Mouse (Mus musculus) urinary bladder, adult 2 months (tissue): ENCODE results near the gene Brip1. TPM values are rescaled to one million over a fixed set of nuclear protein-coding genes. Genes with fewer than 3 reads are reported as not detected.
"Not testable (repeated sequence)": the region's sequence is repeated elsewhere in the genome, so short reads cannot be mapped to it uniquely, and the experiment has no call there.

Experiments used
- DNase-seq: peaks from one replicate; pipeline ENCODE4 v3.0.0; 2022; ENCODE audit warnings: low spot score
- polyA plus RNA-seq: library from polyadenylated mRNA; depleted of rRNA; stranded (reverse); fragments of >200 nt; gene quantifications from 2 replicates; pipeline ENCODE4 v1.2.3, GENCODE M21; 2012; rRNA removed

Gene Brip1
- 0.43 and 0.72 TPM in 2 replicates for polyA plus RNA-seq

DNA sequence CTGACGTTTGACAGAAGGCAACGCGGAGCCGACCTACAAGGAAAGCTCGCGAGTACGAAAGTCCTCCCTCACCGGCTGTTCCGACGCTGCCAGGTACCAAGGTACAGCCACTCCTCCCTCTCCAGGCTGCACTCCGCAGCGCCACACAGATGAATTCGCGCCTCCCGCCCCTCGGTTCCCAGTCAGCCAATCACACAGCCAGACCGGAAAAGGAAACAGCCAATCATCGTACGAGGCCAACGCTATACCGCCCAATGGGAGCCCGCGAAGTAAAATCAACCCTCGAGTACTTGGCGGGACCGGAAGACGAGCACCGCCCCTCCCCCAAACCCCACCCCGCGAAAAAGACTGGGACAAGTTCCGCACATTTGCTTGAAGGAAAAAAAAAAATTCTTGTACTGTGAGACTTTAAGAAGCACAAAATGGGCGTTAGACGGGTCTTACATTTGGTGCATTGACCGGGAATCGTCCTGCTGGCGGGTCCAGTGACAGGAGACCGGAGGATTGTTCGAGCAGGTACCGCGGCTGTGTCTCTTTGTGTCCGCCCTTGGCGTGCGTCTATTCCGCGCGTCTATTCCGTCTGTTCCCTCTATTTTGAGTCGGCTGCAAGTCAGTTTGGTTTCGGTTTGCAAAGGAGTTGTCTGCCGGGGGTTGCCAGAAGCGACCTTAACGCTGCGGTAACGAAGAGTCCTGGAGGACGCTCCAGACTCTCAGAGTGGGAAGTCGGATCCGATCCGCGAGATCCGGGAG lies at the start of gene Brip1:
Gene Brip1, minus strand, starts transcription at position 157 of the 750 bp plus-strand sequence.
- DNase-seq = peak; percentile 74

DNA sequence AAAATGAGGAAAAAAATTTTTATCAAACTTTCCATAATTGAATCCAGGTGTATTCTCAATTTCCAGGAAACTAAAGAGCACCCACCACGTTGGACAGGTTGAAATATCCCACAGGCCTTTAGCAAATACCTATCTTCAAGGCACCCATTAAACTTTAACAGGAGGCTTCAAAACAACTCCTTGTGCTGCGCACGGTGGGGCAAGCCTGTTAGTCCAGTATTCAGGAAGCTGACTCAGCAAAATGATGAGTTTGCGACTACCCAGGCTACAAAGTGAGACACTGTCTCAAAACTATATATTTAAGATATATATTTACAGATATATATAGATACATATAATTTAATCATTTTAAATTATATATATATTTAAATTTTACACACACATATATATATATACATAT lies 31.5 kb upstream of the Brip1 start:
- no peak for DNase-seq

DNA sequence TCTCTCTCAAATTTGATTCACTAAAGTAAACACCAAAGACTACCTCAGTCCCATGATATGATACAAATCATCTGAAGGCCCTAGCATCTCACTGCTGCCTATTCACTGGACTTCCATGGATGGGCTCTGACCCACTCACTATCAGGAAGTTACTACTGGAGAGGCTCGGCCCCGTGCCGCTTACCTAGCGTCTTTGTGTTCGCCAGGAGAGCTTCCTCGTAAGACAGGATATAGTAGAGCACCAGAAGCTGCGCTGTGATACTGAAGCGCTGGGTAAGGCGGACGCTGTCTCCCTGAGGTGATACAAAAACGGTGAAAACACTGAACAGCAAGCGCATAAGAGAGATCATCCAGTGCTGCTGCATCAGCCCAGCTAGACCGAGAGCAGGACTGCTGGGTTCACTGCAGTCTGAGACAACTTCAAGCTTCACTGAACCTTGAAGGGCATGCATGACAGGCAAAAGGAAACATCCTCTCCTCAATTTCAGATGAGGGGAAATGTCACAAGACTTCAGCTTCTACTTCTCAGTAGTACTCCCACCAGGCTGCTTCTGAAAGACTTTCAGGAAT lies 30.9 kb upstream of the Brip1 start:
- DNase-seq = no peak

DNA sequence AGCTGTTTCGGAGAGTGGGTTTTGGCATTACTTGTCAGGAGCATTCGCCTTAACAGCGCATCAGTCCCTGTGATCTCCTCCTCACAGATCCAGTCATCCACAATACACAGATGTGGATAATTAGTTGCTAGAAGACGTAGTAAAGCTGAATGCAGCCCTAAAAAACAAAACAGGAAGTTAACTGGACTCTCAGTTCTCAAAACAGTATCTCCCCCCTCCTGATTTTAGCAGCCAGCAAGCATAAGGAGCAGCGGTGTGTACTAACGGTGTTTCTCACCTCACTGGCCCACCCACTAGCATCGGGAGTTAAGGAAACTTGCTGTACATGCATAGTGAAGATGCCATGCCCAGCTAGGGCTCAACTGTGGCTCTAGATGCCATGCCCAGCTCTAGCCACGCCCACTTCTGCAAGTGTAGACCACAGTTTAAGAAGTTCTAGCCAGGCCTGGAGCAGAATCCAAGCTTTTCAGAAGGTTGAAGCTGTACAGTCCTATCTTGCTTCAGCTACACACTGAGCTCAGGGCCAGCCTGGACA lies 25.7 kb upstream of the Brip1 start:
- no peak for DNase-seq

DNA sequence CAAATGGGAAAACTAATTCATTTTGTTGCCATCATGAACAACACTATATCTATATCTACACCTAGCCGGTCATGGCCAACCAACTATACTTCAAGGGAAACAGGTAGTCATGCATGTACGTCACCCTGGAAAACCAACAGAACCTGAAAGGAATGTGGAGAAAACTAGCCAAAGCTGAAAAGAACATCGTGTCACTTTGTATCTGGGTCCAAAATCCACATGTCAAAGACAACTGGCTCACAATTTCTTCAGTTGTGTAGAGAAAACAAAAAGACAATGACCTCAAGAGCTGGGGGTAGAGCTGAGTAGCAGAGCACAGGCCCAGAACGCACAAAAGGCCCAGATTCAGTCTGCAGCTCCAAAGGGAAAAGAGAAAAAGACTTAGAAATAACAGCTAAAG lies 24.8 kb upstream of the Brip1 start:
- no peak for DNase-seq

DNA sequence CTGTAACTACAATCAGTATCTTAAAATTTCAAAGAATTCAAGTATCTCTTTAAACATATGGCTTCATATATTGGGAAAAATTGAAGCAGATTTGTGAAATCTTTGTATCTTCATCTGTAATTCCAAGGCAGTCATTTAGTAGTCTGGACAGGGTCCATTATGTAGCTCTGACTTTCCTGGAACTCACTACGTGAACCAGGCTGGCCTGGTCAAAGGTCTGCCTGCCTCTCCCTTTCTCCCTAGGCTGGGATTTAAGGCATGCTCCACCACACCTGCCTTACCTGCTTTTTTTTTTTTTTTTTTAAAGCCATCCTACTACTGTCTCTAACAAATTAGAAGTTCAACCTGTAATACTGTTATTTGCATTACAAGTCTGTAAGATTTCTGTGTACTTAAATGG lies 10.8 kb upstream of the Brip1 start:
- no peak for DNase-seq

DNA sequence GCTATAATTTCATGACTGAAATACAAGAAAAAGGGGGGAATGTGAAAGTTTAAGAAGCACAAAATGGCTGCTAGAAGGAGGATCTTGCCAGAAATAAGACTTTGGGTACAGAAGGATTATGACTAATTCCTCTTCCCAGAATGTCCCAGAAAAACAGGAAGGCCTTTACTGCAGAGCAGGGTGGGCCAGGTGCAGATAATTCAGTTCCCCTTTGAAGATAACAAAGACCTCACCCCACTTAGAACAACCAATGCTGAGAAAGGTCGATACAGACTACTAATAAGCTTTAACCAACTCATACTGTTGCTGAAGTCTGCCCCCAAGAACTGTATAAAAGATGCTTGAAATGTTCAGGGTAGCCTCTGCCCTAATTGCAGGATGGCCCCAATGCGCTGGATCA lies 8.1 kb upstream of the Brip1 start:
- no peak for DNase-seq

DNA sequence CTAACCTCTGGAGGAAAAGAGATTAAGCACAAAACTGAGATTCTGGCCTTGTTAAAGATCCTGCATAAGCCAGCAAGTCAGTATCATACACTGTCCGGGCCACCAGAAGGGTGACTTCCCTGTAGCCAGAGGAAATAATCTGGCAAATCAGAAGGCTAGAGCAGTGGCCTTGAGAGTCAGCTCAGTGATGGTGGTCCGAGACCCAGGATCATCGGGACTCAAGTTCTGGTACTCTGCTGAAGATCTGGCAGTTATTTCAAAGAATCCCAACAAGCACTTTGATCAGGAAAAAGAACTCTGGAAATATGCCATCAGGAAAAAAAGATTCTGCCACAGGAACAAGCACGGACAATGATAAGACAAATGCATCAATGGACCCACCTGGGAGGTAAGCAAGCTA lies 4.9 kb upstream of the Brip1 start:
- DNase-seq = no peak

DNA sequence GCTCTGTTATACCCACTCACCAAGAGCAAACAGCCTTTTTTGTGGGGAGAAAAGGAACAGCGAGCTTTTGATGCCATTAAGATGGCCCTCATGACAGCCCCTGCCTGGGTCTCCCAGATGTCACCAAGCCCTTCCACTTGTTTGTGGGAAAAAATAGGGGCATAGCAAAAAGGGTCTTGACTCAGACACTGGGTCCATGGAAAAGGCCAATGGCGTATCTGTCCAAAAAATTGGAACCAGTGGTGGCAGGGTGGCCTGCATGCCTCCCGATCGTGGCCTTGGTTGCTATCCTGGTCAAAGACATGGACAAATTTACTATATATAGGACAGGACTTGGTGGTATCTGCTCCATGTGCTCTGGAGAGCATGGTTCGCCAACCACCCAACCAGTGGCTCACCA lies 4.0 kb upstream of the Brip1 start:
- no peak for DNase-seq

DNA sequence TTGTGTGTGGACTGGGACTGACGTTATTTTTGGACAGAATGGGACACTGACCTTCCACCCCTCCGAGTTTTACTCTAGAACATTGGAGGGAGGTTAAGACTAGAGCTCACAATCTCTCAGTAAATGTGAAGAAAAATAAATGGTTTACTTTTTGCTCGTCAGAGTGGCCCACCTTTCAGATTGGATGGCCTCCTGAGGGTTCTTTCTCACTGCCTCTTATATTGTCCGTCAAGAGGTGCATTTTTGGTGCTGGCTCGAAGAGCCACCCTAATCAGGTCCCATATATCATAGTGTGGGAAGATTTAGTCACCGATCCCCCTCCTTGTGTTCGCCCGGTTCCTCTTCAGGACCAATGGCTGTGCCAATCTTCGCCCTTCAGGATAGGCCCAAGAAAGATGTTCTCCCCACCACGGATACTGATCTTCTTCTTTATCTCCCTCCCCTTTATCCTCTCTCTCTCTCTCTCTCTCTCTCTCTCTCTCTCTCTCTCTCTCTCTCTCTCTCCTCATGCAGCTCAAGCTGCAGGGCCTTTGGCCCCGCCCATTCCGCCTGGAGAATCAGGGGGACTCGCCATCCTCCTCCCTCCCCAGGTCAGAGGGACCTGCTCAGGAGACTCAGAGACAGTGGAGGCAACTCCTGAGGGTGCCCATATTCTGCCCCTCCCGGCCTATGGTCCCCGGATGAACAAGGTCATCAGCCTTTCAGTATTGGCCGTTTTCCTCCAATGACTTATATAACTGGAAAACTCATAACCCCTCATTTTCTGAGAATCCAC lies 1.1 kb upstream of the Brip1 start:
- DNase-seq = no peak

DNA sequence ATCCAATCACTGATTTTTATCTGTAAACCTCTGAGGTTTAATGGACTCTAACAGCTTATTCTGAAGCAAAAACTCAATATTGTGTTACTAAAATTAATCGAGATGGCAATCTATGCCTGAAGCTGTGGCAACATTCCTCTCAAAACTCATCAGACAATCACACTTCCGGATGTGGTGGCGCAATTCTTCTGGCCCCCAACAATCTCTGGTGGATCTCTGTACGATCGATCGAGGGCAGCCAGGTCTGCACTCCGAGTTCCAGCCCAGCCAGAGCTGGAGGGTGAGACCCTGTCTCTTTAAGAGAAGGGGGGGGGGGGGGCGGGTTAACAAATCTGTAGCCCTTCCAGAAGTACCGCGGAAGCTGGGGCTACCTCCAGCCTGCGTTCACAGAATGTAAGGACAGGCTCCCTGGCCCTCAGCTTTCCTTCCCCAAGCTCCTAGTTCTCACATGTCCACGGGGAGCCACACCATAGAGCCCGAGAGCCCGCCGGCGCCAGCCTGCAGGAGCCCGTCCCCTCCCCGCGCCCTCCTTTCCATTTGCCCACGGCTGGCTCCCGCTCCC lies 452 bp downstream of the Brip1 start:
- DNase-seq = no peak

DNA sequence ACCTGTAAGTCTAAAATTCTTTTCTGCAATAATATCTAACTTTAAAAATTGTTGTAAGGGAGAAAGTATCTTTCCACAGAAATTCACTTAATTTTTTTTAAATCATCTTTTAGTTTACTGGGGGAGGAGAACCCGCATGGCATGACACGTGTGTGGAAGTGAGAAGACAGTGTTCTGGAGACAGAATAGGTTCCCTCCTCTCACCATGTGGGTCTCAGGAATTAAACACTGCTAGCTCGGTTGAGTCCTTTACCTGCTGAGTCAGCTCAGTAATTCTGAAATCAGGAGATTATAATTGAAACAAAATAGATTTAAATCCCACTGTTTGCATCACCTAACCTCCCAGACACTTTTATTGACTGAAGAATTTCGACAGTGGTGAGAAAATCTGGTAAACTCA lies 1.3 kb downstream of the Brip1 start:
- DNase-seq = no peak

DNA sequence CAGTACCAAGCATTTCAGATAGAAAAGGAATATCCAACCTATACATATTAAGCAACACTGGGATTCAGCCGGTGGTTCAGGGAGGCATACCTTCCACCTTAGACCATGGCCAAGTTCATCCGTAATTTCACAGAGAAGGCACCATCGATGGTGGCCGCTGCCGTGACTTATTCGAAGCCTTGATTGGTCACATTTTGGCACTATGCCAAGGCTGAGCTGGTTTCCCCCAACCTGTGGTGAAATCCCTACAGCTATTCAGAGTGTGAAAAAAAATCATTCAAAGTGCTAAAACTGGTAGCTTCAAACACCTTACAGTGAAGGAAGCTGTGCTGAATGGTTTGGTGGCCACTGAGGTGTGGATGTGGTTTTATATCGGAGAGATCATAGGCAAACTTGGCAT lies 15.8 kb downstream of the Brip1 start:
- DNase-seq = not testable (repeated sequence)

DNA sequence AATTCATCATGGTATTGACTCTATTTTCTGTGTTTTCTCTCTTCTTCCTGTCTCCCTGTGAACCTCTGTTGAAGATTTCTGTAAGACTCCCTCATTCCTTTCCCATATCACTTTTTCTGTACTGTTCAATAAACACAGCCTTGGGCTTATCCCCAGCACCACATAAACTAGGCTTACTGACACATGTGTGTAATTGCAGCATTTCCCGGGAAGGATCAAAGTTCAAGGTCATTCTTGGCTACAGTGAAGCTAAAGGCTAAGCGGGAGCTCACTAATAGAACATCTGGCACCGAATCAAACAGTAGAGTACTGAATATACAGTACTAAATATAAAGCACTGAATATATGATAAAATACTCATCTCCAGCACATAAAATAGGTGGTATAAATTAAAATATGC lies 25.2 kb downstream of the Brip1 start:
- no peak for DNase-seq

DNA sequence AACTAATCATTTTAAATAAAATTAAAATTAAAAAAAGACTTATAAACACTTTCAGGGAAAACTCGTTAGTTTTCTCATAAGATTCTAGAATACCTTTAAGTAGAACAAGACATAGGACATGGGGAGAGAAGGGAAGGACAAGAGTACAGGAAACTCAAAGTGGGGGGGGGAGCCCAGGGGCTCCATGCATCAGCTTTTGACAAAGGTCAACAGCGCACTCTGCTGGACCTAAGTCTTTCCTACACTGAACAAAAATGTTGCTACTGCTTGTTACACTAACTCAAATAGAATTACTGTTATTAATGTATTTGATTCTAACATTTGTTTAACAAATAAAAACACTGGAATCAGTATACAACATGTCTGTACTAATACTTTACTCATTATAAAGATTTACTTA lies 26.8 kb downstream of the Brip1 start:
- DNase-seq = no peak

DNA sequence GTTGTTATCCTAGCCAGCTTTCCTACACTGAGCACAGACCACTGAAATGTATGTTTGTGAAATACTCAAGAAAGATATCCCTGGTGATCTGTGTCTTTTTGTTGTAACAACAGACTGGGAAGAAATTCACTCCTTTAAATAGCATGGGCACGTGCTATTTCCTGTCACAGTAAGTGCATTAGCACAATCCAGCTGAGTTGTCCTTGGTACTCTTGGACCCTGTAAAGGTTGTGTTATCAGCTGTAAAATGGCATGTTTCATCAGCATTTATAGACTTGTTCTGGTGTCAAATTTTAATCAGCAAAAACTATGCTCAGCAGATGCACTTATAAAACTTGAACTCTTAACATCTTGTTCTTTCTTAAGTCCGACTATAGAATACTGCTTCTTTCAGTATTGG lies 30.2 kb downstream of the Brip1 start:
- no peak for DNase-seq

DNA sequence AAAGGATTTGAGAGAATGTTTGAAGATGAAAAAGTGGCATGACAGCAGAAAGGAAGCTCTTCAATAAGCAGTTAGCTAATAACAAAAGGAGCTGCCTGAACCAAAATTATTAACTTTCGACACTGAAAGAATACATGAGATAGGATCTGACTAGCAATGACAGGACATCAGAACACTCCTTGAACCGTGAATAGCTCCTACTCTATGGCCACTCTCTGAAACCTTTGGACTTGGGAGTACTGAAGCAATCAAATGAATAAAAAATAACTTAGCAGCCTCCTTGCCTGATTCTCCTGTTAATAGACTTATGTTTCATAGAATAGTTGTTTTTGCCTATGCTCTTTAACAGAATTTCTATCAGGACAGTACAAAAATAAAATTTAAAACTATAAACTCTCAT lies 40.7 kb downstream of the Brip1 start:
- no peak for DNase-seq

DNA sequence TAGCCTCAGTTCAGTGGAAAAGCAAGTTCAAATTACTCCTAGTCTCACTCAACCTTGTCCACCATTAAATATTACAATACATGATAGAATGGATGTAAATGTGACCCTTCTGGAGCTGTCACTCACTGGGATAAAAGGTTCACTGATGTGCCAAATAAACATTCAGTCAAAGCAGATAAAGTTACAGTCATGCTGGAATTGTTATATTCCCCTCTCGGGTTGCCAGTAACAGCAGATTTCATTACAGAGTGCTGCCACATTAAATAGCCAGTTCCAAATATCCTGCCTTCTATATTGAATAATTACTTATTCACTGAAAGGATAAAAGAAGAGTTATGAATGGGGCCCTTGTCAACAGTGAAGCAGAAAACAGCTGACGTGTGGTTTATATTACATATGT lies 42.0 kb downstream of the Brip1 start:
- no peak for DNase-seq

DNA sequence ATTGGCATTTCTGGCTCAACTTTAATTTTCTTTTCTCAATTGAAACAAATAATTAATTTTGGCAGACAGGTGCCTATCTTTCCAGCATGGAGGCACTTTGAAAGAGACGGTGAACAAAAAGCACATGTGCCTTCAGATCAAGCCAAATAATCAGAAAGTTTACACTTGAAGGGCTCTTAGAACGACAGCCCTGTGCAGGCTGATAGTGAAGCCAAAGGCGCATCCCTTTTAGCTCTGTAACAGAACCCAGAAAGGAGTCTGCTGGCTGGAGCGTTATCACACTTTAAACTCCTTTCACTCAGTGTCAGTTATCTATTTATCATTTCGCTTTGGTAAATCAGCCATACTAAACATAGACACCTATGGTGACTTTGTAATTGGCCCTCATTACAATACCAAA lies 45.4 kb downstream of the Brip1 start:
- no peak for DNase-seq

DNA sequence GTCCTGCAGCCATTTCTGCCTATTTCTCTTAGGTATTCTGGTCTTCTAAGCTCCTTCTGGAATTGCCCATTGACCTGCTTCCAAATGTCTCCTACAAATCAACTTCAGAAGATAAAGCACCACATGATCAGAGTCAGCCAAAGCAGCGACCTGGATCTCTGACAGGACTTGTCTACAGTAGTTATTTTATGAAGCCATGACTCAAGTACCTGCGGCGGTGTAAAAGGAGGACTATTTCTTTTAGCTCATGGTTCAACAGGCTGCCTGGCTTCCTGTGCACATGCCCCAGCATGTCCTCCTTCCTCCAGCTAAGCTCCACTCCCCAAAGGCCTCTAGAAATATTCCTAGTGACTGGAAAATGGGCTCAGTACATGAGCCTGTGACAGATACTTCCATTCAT lies 69.7 kb downstream of the Brip1 start:
- no peak for DNase-seq

DNA sequence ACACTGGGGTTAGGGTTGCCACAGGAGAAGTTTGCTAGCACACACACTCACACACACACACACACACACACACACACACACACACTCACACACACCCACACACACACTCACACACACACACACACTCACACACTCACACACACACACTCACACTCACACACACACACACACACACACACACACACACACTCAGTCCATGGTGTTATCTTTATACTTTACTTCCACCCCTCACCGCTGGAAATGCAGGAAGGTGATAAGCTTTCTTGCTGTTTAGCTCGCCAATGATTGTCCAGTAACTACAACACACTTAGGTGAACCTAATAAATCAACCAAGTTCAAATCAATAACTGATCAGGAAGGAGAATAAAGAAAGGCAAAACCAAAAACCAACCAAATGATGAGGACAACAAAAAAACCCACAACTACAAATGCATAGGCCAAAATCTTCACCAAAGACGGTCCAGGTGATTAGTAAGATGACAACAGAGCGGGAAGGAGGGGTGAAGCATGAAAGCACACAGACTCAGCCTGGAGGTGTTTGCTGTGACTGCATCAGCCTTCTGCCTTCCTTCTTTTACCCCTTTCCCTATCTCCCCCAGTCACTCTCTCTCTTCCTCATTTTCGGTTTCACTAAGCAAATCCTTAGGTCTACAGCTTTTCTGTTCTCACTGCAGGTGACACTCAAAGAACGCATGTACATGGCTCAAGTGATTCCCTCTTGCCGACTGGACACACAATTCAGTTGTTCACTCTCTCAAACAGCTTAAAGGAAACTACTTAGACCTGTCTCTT lies 83.7 kb downstream of the Brip1 start:
- no peak for DNase-seq

DNA sequence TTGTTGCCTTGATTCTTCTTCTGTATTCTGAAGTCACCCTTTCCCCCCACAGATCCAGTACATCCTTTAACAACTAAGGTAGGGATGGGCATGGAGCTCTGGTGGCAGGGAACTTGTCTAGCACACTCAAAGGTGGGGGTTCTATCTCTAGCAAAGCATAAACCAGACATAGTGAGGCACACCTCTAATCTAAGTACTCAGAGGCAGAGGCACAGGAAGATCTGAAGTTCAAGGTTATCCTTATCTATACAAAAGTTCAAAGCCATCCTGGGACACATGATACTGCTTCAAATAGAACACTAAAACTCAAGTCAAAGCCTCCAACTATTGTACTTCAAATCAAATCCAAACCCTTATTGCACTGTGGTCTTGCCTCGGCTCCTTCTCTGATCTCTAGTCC lies 85.0 kb downstream of the Brip1 start:
- no peak for DNase-seq
